Mouse (Mus musculus) kidney, postnatal 36 days (tissue): ENCODE data around the gene Prl3a1.

Source experiments
- DNase-seq, 2 experiments: peaks; one replicate each; pipeline ENCODE4 v3.0.0; 2021 to 2022; ENCODE audit warnings: mixed read lengths in 2 of 2

The Prl3a1 gene

GRCm38 (mm10) chr13:27259136-27259535 lies at the start of gene Prl3a1:
Prl3a1 (plus strand) TSS chr13:27259436.
- DNase-seq: no peak

- no peak for DNase-seq
Measured at GRCm38 (mm10) chr13:27241547-27241946, 17.7 kb upstream of the Prl3a1 start, which contains the start of gene Prl3b1. Prl3b1 (plus strand) TSS chr13:27241847.

- DNase-seq: no peak
Measured at GRCm38 (mm10) chr13:27312334-27313225, 53.3 kb downstream of the Prl3a1 start, which contains the start of gene Prl6a1. Prl6a1 (plus strand) TSS chr13:27312627.
